Comparison of ENCODE assay signal across 20 mouse cellular contexts in genomic region chr7:99529410-99529809, GRCm38 (mm10). TPM values are rescaled to one million over a fixed set of nuclear protein-coding genes. Genes with fewer than 3 reads are reported as not detected.
DNase-seq lines count a peak whose midpoint lies in the region; ATAC-seq and TF ChIP-seq lines count a peak whose summit lies in the region.
"Had no signal": no experiment of that assay in that cellular context is flagged by ENCODE, and none has a peak within 500 bp of the region (broad histone marks: within the 10 kb centered on the region; RNA-seq: fewer than 3 reads in every experiment).

No protein-coding gene starts in this region.

- H3K27me3 ChIP-seq in megakaryocyte, embryonic 14.5 days (replicated peaks) = no peaks in the 10 kb centered on the region
- H3K27me3 ChIP-seq: hindbrain, embryonic 15.5 days; lung, embryonic 15.5 days had no signal

- peak overlapping the region; percentile 48; the same call in 1 of the 2 replicates for H3K27ac ChIP-seq in layer of hippocampus, adult 2 months
- H3K27ac ChIP-seq: hindbrain, embryonic 15.5 days; lung, embryonic 15.5 days had no signal

- peak; percentile 85 for ATAC-seq in frontal cortex, adult (ENCODE audit: low TSS enrichment)
- ATAC-seq in megakaryocyte, adult 5-6 weeks (ENCODE audit: poor library complexity, severe bottlenecking) = no peak
- ATAC-seq: CD4-positive, CD25-positive, alpha-beta regulatory T cell, adult 4 months; intestine, postnatal 0 days; midbrain, embryonic 16.5 days had no signal

- no peak overlapping the region for H3K4me3 ChIP-seq in layer of hippocampus, adult 2 months
- peak overlapping the region; percentile 85 for H3K4me3 ChIP-seq in megakaryocyte, embryonic 14.5 days (replicated peaks)
- H3K4me3 ChIP-seq: hindbrain, embryonic 15.5 days; lung, embryonic 15.5 days had no signal

- no peaks in the 10 kb centered on the region for H3K9me3 ChIP-seq in megakaryocyte, embryonic 14.5 days
- H3K9me3 ChIP-seq: G1E; hindbrain, embryonic 15.5 days; lung, embryonic 15.5 days had no signal

- TF ChIP-seq CTCF in layer of hippocampus, adult 2 months (conservative IDR thresholded peaks at IDR 0.05) = no peak

- DNase-seq in frontal cortex, postnatal 14 days (ENCODE audit: low spot score in 2 of 2) = no peak
- no peak for DNase-seq in layer of hippocampus, adult 2 months (ENCODE audit: low spot score in 2 of 2)
- no peak for DNase-seq in layer of hippocampus, adult 18-20 months (ENCODE audit: low spot score in 2 of 2)
- no peak for DNase-seq in thymus, adult 18-20 months
- no peak for DNase-seq in layer of hippocampus, adult 9-10 months (ENCODE audit: low spot score)
- DNase-seq: cerebellum, adult 9-11 months; gastrocnemius, postnatal 25 days; heart, postnatal 36 days; layer of hippocampus, adult 9-11 months; retina, postnatal 1 day; spleen, adult 18-20 months had no signal

- no peaks in the 10 kb centered on the region for H3K36me3 ChIP-seq in megakaryocyte, embryonic 14.5 days (replicated peaks; ENCODE audit: low read length)
- H3K36me3 ChIP-seq: G1E; hindbrain, embryonic 15.5 days; lung, embryonic 15.5 days had no signal

- H3K4me1 ChIP-seq in megakaryocyte, embryonic 14.5 days = peaks cover 76% of the 10 kb centered on the region

RNA-seq across cellular contexts. Expression of gene Arrb1, which starts 5.9 kb away (rescaled TPM):
- 100 to 1,000 TPM; 143 to 148 TPM for total RNA-seq in layer of hippocampus, adult 2 months (2021)
- total RNA-seq in layer of hippocampus, adult 18-20 months (2021) = 100 to 1,000 TPM; 143 to 168 TPM
- polyA plus RNA-seq in megakaryocyte, embryonic 14.5 days (2012; ENCODE audit: insufficient read depth, low replicate concordance) = 11.2 and 43.4 TPM in 2 replicates
- 41.1 and 43.8 TPM in 2 replicates for total RNA-seq in megakaryocyte, adult 5-6 weeks (2015)
- total RNA-seq in megakaryocyte, adult 5-6 weeks (2017) = 91.7 and 96.9 TPM in 2 replicates

RNA-seq across cellular contexts. Expression of gene Rps3, which starts 45.9 kb away (rescaled TPM):
- total RNA-seq in layer of hippocampus, adult 2 months (2021) = 100 to 1,000 TPM; 278 to 289 TPM
- total RNA-seq in layer of hippocampus, adult 18-20 months (2021) = 100 to 1,000 TPM; 288 to 291 TPM
- 128 and 530 TPM in 2 replicates for polyA plus RNA-seq in megakaryocyte, embryonic 14.5 days (2012; ENCODE audit: insufficient read depth, low replicate concordance)
- total RNA-seq in megakaryocyte, adult 5-6 weeks (2015) = 992 and 1,050 TPM in 2 replicates
- 1,038 and 1,097 TPM in 2 replicates for total RNA-seq in megakaryocyte, adult 5-6 weeks (2017)
